Mouse (Mus musculus): Measurements from ENCODE around the gene Gm8279. TPM values are rescaled to one million over a fixed set of nuclear protein-coding genes. Genes with fewer than 3 reads are reported as not detected.
"Not testable (repeated sequence)": the region's sequence is repeated elsewhere in the genome, so short reads cannot be mapped to it uniquely, and the experiment has no call there.

Gm8279 gene
- total RNA-seq (2021) = not detected

GRCm38 (mm10) chr14:5131219-5131618, at the start of gene Gm8279:
Gm8279 (plus strand) TSS chr14:5131519.
- DNase-seq = not testable (repeated sequence)

DNA sequence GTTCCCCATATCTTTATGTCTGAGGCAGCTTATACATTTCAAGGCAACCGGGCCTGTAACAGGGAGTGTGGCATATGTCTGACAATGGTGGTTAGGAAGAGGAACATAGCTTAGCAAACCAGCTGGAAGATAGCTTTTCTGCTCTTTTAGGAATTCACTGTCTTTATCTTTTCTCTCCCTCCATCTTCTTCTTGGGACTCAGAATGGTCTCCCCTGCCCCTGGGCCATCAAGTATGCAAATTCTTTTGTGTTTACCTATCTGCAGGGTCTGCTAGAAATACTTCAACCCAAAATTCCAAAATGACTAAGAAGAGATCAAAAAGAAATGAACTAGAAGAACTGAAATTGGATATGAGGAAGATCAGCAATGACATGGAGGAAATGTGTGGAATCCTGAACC, 32.9 kb downstream of the Gm8279 start, which contains the start of gene Gm3317:
Gm3317 (plus strand) TSS at position 301 of the 400 bp plus-strand sequence.
- not testable (repeated sequence) for DNase-seq

DNA sequence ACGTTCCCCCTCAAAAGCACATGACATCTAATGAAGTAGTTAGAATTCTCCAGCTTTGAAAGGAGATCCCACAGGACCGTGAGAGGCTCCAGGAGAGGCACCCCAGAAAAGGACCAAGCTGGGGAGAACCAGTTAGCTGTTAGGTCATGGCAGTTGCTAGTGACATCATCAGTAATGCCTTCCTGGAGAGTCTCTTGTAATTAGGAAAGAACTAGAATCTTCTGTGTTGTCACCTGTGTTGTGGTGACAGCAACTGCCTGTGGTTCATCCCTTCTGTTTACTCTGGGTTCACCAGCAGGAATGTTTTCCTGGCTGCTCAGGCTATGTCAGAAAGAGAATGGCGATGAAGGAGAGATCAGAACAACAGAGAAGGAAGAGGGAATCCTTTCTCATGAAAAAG, 54.2 kb downstream of the Gm8279 start, which contains the start of gene Gm8271:
Gm8271 (plus strand) TSS at position 301 of the 400 bp plus-strand sequence.
- not testable (repeated sequence) for DNase-seq

Other genes starting within 250 kb of the Gm8279 start
- not detected for gene Gm3278, start 239.1 kb upstream of the Gm8279 start, total RNA-seq (2021)
- not detected for gene Gm8297, start 147.6 kb upstream of the Gm8279 start, total RNA-seq (2021)
- gene Gm3298, start 115.6 kb upstream of the Gm8279 start, total RNA-seq (2021) = not detected
- not detected for gene 4930555G01Rik, start 80.9 kb upstream of the Gm8279 start, total RNA-seq (2021)
- under 1 TPM in 1 of 2 experiments, not detected in 1; 0.52 TPM for gene Gm8281, start 60.5 kb upstream of the Gm8279 start, total RNA-seq (2021)
- gene Gm3317, start 33.0 kb downstream of the Gm8279 start, total RNA-seq (2021) = not detected
- gene Gm8271, start 54.3 kb downstream of the Gm8279 start, total RNA-seq (2021) = not detected
- gene Gm3526, start 129.1 kb downstream of the Gm8279 start, total RNA-seq (2021) = not detected
- not detected for gene Gm3542, start 203.4 kb downstream of the Gm8279 start, total RNA-seq (2021)